Mouse (Mus musculus) cerebellum, adult 9-10 months (tissue): ENCODE results near the gene Acoxl.
A peak's percentile ranks its signal among the peaks of the same experiment; 100 is the strongest.
"Not testable (repeated sequence)": the region's sequence is repeated elsewhere in the genome, so short reads cannot be mapped to it uniquely, and the experiment has no call there.

Experiments
- DNase-seq: peaks from one replicate; pipeline ENCODE4 v3.0.0; 2022

Gene Acoxl

DNA sequence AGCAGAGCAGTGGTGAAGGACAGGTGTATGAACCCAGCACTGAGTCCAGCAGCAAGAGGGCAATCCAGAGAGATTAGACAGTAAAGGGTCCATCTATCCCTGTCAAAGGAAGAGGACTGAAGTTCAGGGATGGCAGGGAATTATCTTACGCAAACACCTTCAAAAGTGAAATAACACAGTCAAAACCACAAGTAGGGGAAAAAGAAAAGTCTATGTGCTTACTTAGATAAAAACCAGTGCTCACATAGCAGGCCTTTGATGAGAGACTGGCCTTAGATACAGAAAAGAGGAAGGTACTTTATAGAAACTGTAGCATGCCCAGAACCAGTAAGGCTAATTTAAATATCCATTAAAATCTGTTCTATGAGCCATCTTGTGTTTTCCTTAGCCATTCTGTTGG lies 246.8 kb downstream of the Acoxl start:
- no peak for DNase-seq

GRCm38 (mm10) chr2:128086301-128086886 lies 247.7 kb downstream of the Acoxl start:
- DNase-seq: no peak

DNA sequence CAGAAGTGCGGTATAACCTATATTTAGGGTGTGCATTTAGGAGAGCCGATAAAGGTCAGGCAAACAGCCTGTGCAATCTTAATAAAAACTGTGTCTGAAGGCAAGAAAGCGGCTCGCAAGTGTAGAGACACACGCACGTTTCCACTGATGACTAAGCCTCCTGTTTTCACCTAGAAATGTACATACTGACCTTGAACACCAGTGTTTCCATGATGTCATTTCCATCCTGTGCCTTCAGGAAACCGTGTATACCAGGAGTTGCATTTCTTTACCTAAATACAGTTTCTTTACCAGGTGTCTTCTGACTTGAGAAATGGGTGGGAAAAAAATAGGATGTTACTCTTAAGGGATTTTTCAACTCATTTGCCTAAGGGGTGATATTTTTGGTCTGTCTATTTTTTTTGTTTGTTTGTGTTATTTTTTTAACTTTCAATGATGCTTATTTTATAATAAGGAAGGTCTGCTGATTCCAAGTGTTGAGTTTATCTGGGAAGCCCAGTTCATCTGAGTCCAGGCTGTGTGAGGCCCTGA lies 248.4 kb downstream of the Acoxl start:
- no peak for DNase-seq

GRCm38 (mm10) chr2:128087798-128088545 lies 249.3 kb downstream of the Acoxl start:
- no peak for DNase-seq

GRCm38 (mm10) chr2:128090283-128090885 lies 251.7 kb downstream of the Acoxl start:
- DNase-seq: no peak

- no peak for DNase-seq
Measured at GRCm38 (mm10) chr2:128091431-128092369, 253.0 kb downstream of the Acoxl start.

- DNase-seq: no peak
Measured at GRCm38 (mm10) chr2:128092451-128092850, 253.8 kb downstream of the Acoxl start.

- no peak for DNase-seq
Measured at GRCm38 (mm10) chr2:128094196-128094595, 255.5 kb downstream of the Acoxl start.

DNA sequence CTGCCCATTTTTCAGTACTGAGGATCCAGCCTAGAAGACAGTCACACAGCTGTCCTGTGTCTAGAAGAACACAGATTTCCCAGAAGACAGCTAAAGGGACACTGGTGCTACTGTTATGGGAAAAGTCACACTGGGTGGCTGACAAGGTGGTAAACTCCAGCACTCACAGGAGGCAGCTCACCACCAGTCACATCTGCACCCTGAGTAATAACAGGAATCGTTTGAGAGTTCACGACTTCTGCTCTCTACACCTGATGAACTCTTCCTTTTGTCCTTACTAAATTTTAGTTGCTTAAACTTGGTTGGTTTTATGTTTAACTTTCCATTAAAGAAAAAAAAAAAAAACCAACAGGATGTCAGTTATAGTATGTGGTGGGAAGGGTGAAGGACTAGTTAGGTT lies 255.9 kb downstream of the Acoxl start:
- DNase-seq: no peak

DNA sequence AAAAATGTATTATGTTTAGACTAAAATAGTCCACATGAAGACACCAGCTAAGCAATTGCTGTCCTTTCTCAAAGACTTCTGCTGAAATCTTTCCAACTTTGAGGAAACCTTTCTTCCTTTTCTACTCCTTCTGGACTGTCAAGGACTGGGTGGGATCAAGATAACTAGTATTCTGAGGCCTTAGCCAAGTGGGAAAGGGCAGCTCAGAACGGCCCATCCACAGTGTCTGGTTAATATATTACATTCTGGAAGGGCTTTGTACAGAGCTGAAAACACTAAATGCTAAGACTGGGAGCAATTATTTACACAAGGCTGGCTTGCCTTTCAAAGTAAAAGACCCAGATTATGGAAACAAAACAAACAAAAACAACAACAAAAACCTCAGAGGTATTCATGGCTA lies 256.6 kb downstream of the Acoxl start:
- no peak for DNase-seq

DNA sequence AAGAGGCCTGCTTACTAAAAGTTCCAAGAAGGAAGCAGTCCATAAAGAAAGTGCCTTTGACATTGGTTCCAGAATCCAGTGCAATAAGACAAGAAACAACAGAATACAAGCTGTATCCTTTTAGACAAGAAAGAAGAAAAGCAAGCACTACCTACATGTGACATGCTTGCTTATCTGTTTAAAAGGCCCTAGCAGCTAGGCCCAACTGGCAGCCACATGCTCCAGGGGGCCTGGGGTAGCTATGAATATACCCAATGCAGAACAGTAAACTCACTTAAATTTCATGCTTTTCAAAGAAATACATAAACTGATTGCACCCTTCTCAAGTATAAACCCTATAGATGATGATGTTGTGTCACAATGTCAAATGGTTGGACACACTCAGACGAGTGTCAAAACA lies 257.4 kb downstream of the Acoxl start:
- DNase-seq: no peak

GRCm38 (mm10) chr2:128098118-128098517 lies 259.4 kb downstream of the Acoxl start:
- not testable (repeated sequence) for DNase-seq

DNA sequence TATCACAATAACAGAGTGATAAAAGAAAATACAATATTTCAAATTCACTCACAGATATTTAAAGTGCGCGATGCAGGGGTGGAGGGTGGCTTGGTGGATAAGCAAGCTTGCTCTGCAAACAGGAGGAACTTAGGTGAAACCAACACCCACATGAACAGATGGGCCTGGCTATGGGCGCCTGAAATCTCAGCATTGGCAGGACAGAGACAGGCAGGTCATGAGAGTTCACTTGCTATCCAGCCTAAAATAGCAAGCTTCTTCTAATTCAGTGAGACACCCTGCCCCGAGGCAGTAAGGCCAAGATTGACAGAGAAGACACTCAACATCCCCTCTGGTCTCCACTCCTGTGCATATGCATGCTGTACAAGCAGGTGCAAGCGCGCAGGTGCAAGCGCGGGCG lies 263.4 kb downstream of the Acoxl start:
- DNase-seq: no peak

- no peak for DNase-seq
Measured at GRCm38 (mm10) chr2:128104815-128105214, 266.1 kb downstream of the Acoxl start.

- DNase-seq: no peak
Measured at GRCm38 (mm10) chr2:128105651-128106050, 267.0 kb downstream of the Acoxl start.

DNA sequence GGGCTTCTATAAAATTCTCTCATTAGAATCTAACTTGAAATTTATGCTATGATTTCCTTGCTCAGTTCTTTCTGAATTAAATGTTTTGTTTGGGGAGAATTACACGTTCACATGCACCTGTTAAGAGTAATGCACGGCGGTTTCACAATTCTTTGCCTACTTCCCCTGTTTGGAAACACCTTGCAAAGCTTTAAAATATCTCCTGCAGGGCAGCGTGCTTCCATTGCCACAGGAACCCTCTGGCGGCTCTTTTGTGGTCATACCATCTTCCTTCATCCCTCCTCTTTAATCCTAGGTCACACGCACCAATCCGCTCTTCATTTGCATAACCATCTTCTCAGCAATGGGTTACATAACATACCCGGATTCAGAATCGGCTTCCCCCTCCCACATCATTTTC lies 272.9 kb downstream of the Acoxl start:
- no peak for DNase-seq

DNA sequence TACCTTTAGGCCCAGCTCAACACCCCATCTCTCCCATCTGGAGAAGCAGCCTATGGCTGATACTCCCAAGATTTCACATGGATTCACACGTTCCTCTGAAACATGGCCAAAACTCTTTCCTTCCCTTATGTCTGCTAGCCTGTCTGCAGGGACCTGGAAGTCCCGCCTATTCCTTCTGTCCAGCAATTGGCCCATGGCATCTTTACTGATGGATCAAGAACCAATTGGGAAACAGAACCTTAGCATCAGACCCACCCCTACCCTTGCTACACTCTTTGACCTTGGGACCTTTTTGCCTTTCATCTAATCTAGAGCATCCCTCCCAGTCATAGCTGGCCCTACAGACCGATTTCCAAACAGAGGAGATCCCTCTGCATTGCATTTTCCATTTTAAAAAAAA lies 275.9 kb downstream of the Acoxl start:
- DNase-seq: no peak

- no peak for DNase-seq
Measured at GRCm38 (mm10) chr2:128115579-128115978, 276.9 kb downstream of the Acoxl start.

DNA sequence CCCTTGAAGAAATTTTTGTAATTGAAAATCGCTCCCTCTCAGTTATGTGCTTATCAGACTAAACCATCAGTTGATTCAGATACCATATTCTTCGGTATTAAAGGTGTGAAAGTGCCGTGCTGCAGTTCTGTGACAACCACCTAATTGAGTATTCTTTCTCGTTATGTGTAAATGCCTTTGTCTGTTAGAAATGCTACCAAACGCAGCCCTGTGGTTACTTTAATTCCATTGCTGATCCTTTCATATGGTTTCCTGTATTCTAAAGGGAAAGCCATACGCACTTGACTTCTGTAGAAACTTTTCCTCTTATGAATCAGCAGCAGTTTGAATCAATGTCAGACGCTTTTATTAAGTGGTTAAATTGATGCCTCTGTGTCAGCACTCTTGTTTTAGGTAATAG lies 278.9 kb downstream of the Acoxl start:
- DNase-seq: no peak

DNA sequence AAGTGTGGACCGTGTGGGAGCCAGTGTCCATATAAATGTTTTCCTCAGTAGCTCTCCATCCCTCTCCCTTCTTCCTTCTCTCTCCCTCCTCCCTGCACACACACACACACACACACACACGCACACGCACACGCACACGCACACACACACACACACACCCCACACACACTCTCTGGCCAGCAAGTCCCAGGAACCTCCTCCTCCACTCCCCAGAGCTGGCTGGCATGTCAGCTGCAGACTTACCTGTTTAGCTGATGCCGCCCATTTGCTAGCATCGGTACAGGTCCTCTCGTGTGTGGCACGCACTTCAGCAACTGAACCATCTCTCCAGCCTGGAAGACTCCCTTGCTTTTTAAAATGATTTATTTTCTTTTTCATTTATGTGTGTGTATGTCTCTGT lies 280.3 kb downstream of the Acoxl start:
- no peak for DNase-seq

- DNase-seq: peak; percentile 55
Measured at GRCm38 (mm10) chr2:128122491-128122890, 283.8 kb downstream of the Acoxl start.

GRCm38 (mm10) chr2:128122891-128123771 lies 284.5 kb downstream of the Acoxl start:
- no peak for DNase-seq
